Mouse (Mus musculus) small intestine, adult 2 months (tissue): Measurements from ENCODE around the gene Wdr63. TPM values are rescaled to one million over a fixed set of nuclear protein-coding genes. Genes with fewer than 3 reads are reported as not detected.

ENCODE experiments used
- H3K27ac ChIP-seq: fragments of 200-500 bp; 2 replicates; pipeline ENCODE4 v1.5.1; 2012; ENCODE audit warnings: low read depth, low read length, control low read depth, inconsistent platforms; ENCODE audit not compliant: insufficient read depth
- H3K27me3 ChIP-seq: fragments of 200-500 bp; 2 replicates; pipeline ENCODE4 v1.6.1; 2012; ENCODE audit warnings: mild to moderate bottlenecking, moderate library complexity, low read length, inconsistent platforms; ENCODE audit not compliant: control insufficient read depth, insufficient read depth
- H3K36me3 ChIP-seq: fragments of 200-500 bp; 2 replicates; pipeline ENCODE4 v1.6.1; 2012; ENCODE audit warnings: mild to moderate bottlenecking, low read length, control low read depth, inconsistent platforms; ENCODE audit not compliant: control insufficient read depth, insufficient read depth
- H3K4me1 ChIP-seq: fragments of 200-500 bp; 2 replicates; pipeline ENCODE4 v1.6.1; 2012; ENCODE audit warnings: low read length, inconsistent platforms, mixed read lengths; ENCODE audit not compliant: control insufficient read depth, insufficient read depth, insufficient read length
- H3K4me3 ChIP-seq: fragments of 200-500 bp; 2 replicates; pipeline ENCODE4 v1.5.1; 2012; ENCODE audit warnings: low read depth, mild to moderate bottlenecking, control low read depth, inconsistent platforms, low read length, moderate library complexity
- CTCF ChIP-seq: fragments of 200-500 bp; IDR thresholded peaks from 2 replicates; pipeline ENCODE4 v1.5.1; 2012; ENCODE audit warnings: low read depth, mild to moderate bottlenecking, control low read depth, inconsistent platforms, low read length, moderate library complexity, mixed read lengths; ENCODE audit not compliant: insufficient replicate concordance, insufficient read length; ENCODE audit errors: extremely low read depth
- POLR2A ChIP-seq: fragments of 200-500 bp; IDR thresholded peaks from 2 replicates; pipeline ENCODE4 v1.6.1; 2012; ENCODE audit warnings: low read depth, mild to moderate bottlenecking, control low read depth, inconsistent platforms, low read length, moderate library complexity
- WGBS: fragments of 180-500 bp; shearing (Covaris S2); methylation state at CpG from one replicate; pipeline ENCODE4 v1.1.7; 2018; 5-methylcytosine and 5-hydroxymethylcytosine counted together
- polyA plus RNA-seq: library from polyadenylated mRNA; depleted of rRNA; stranded (reverse); fragments of >200 nt; gene quantifications from 2 replicates; pipeline ENCODE4 v1.2.3, GENCODE M21; 2012; rRNA removed

Gene Wdr63
- polyA plus RNA-seq, 1 experiment = not detected

DNA sequence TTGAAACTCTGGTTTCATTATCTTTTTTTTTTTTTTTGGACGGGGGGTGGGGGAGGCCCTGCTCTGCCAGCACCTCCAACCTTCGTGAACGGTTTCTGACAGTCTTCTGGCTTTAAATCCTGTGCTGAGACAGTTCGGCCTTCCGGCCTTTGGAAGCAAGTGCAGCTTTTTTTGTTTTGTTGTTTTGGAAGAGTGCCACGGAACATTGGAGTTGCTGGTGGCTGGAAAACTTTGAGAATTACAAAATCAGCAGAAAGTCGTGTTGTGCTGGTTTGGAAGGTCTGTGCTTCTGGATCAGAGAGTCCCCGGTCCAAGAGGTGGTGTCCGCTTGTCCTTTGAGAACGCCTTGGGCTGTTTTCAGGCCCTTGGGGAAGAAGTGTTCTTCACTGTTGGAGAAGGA, 115.1 kb downstream of the Wdr63 start:
- H3K4me3 ChIP-seq = peak overlapping the region; percentile 23
- peaks cover 7% of the 10 kb centered on the region for H3K36me3 ChIP-seq
- peaks cover 5% of the 10 kb centered on the region; the same call in 1 of the 2 replicates for H3K4me1 ChIP-seq
- H3K27ac ChIP-seq = 0 out of 2 replicates have a peak overlapping the region, but pooled peaks have one; percentile 14
- WGBS = 34% methylated on average over 10 of the region's 10 CpGs
- TF ChIP-seq CTCF (no peak), POLR2A (no peak)
- no peaks in the 10 kb centered on the region for H3K27me3 ChIP-seq

DNA sequence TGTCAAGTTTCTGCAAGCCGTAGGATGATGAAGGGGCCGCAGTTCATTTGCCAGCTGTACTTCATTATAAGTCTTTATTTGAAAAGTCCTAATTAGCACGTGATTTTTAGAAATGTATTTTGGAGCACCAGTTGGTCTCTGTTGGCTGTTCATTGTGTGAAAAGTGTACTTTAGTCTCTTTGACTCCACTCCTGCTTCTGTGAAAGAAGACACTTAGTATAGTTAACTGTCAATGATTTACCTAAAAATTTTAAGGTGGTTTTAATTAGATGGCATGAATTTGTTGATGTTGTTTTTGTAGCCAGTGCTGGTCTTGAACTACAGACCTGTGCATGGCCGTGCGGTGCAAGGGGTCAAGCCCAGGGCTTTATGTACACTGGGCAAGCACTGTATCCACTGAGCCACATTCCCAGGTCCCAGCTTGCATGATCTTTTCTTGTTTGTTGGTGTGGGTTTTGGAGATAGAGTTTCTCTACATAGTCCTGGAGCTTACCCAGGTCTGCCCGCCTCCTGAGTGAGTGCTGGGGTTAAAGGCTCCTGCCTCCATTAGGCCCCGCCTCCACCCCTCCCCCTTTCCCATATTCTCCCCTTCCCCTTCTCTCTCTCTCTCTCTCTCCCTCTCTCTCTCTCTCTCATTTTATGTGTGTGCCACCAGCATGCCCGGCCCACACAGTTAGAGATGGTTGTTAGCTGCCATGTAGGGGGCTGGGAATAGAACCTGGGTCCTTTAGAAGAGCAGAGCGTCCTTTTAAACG, 115.8 kb downstream of the Wdr63 start:
- TF ChIP-seq POLR2A = no peak
- TF ChIP-seq CTCF = no peak
- 34% methylated on average over 10 of the region's 10 CpGs for WGBS
- peaks cover 5% of the 10 kb centered on the region; the same call in 1 of the 2 replicates for H3K36me3 ChIP-seq
- 0 out of 2 replicates have a peak overlapping the region, but pooled peaks have one; percentile 14 for H3K27ac ChIP-seq
- H3K4me3 ChIP-seq = peak overlapping the region; percentile 23; the same call in 1 of the 2 replicates
- no peaks in the 10 kb centered on the region for H3K27me3 ChIP-seq
- H3K4me1 ChIP-seq = peaks cover 5% of the 10 kb centered on the region; the same call in 1 of the 2 replicates

DNA sequence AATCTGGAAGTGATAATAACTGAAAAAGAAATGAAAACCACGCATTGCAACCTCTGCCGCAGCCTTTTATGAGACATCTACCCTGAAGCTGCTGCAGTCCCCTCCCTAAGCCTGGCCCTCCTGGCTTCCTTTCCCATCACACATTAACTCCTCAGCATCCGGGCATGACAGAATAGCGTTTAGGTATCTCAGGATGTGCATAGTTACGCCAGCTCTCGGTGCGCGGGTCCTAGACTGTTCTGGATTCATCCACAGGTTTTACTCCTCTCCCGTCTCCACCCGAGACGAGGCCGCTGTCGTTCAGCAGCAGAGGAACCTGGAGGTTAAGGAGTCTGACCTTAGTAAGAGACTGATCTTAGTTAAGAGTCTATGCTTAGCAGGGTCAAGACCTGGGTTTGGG, 116.8 kb downstream of the Wdr63 start:
- Histone ChIP-seq H3K27me3 (no peaks in the 10 kb centered on the region), H3K27ac (no peak overlapping the region), H3K4me3 (peak overlapping the region; percentile 52), H3K4me1 (peaks cover 5% of the 10 kb centered on the region; the same call in 1 of the 2 replicates), H3K36me3 (0 out of 2 replicates have a peak, but pooled peaks cover 3% of the 10 kb centered on the region)
- TF ChIP-seq POLR2A (no peak), CTCF (no peak)
- 26% methylated on average over 13 of the region's 13 CpGs for WGBS

Other genes starting within 250 kb of the Wdr63 start
- gene Bcl10, start 185.3 kb downstream of the Wdr63 start, polyA plus RNA-seq = 3.5 and 7.9 TPM in 2 replicates
- gene 2410004B18Rik, start 170.1 kb downstream of the Wdr63 start, polyA plus RNA-seq = 14.8 and 20.0 TPM in 2 replicates
- 2.0 and 3.8 TPM in 2 replicates for gene Syde2, start 120.3 kb downstream of the Wdr63 start, polyA plus RNA-seq
- gene Mcoln3, start 9.3 kb upstream of the Wdr63 start, polyA plus RNA-seq = 0.25 TPM in 2 replicates
- 2.6 and 5.1 TPM in 2 replicates for gene Mcoln2, start 41.7 kb upstream of the Wdr63 start, polyA plus RNA-seq
- gene Lpar3, start 112.8 kb upstream of the Wdr63 start, polyA plus RNA-seq = 2.6 and 12.8 TPM in 2 replicates